Mouse (Mus musculus) embryonic facial prominence, embryonic 13.5 days (tissue): ENCODE data around the gene 2900026A02Rik. TPM values are rescaled to one million over a fixed set of nuclear protein-coding genes. Genes with fewer than 3 reads are reported as not detected.

Experiments used
- ATAC-seq: fragments of 200-750 bp; cut with Nextera tagmentation; 2 replicates; pipeline ENCODE4 v1.8.0; 2017; ENCODE audit warnings: low read depth; ENCODE audit not compliant: insufficient number of reproducible peaks, insufficient read depth, low FRiP score, low TSS enrichment
- H3K27ac ChIP-seq: fragments of 300-500 bp; sonication (generic); 2 replicates; pipeline ENCODE4 v1.5.1; 2015; ENCODE audit warnings: moderate library complexity, mild to moderate bottlenecking, inconsistent platforms
- H3K27me3 ChIP-seq: fragments of 300-500 bp; sonication (generic); 2 replicates; pipeline ENCODE4 v1.6.1; 2015; ENCODE audit warnings: mild to moderate bottlenecking, inconsistent platforms
- H3K36me3 ChIP-seq: fragments of 300-500 bp; sonication (generic); 2 replicates; pipeline ENCODE4 v1.6.1; 2015; ENCODE audit warnings: mild to moderate bottlenecking, inconsistent platforms
- H3K4me1 ChIP-seq: fragments of 300-500 bp; sonication (generic); 2 replicates; pipeline ENCODE4 v1.6.1; 2015; ENCODE audit warnings: inconsistent platforms
- H3K4me2 ChIP-seq: fragments of 300-500 bp; sonication (generic); 2 replicates; pipeline ENCODE4 v1.6.1; 2015; ENCODE audit warnings: moderate library complexity, mild to moderate bottlenecking, inconsistent platforms
- H3K4me3 ChIP-seq: fragments of 300-500 bp; sonication (generic); 2 replicates; pipeline ENCODE4 v1.5.1; 2015; ENCODE audit warnings: mild to moderate bottlenecking, inconsistent platforms
- H3K9ac ChIP-seq: fragments of 300-500 bp; sonication (generic); 2 replicates; pipeline ENCODE4 v1.6.1; 2015; ENCODE audit warnings: mild to moderate bottlenecking, inconsistent platforms
- H3K9me3 ChIP-seq: fragments of 300-500 bp; sonication (generic); 2 replicates; pipeline ENCODE4 v1.6.1; 2016; ENCODE audit warnings: inconsistent platforms
- WGBS: fragments of 180-500 bp; shearing (Covaris S2); methylation state at CpG from one replicate; pipeline ENCODE4 v1.1.7; 2015; ENCODE audit warnings: mixed read lengths; 5-methylcytosine and 5-hydroxymethylcytosine counted together
- polyA plus RNA-seq: library from polyadenylated mRNA; unstranded; fragments of >200 nt; fragmentation: Nextera tagmentation; extraction: Ambion mirVana; gene quantifications from 2 replicates; pipeline ENCODE4 v1.2.1, GENCODE M21; 2015

Gene 2900026A02Rik
- polyA plus RNA-seq, 1 experiment from 2014 or later, result 8.6 TPM

GRCm38 (mm10) chr5:113193762-113194161 is 27.3 kb downstream of the 2900026A02Rik start:
- Histone ChIP-seq H3K9me3 (no peaks in the 10 kb centered on the region), H3K27me3 (no peaks in the 10 kb centered on the region), H3K9ac (no peak overlapping the region), H3K27ac (no peak overlapping the region), H3K4me1 (peaks cover 21% of the 10 kb centered on the region), H3K4me3 (no peak overlapping the region), H3K4me2 (no peak overlapping the region), H3K36me3 (no peaks in the 10 kb centered on the region)
- WGBS, result 91% methylated on average over 18 of the region's 18 CpGs
- ATAC-seq, result no peak

GRCm38 (mm10) chr5:113191901-113192300 is 29.1 kb downstream of the 2900026A02Rik start:
- H3K4me1 ChIP-seq, result peaks cover 18% of the 10 kb centered on the region
- no peaks in the 10 kb centered on the region for H3K27me3 ChIP-seq
- H3K27ac ChIP-seq, result no peak overlapping the region
- H3K9me3 ChIP-seq, result no peaks in the 10 kb centered on the region
- ATAC-seq, result no peak
- H3K36me3 ChIP-seq, result no peaks in the 10 kb centered on the region
- H3K4me2 ChIP-seq, result no peak overlapping the region
- no peak overlapping the region for H3K4me3 ChIP-seq
- WGBS, result 79% methylated on average over 14 of the region's 14 CpGs
- H3K9ac ChIP-seq, result no peak overlapping the region

GRCm38 (mm10) chr5:113190558-113190957 is 30.5 kb downstream of the 2900026A02Rik start:
- H3K9ac ChIP-seq, result no peak overlapping the region; the same call in 1 of the 2 replicates
- H3K4me2 ChIP-seq, result no peak overlapping the region
- WGBS, result 67% methylated on average over 14 of the region's 14 CpGs
- H3K4me1 ChIP-seq, result peaks cover 11% of the 10 kb centered on the region
- H3K9me3 ChIP-seq, result no peaks in the 10 kb centered on the region
- no peak overlapping the region for H3K4me3 ChIP-seq
- no peaks in the 10 kb centered on the region for H3K36me3 ChIP-seq
- ATAC-seq, result no peak
- no peaks in the 10 kb centered on the region for H3K27me3 ChIP-seq
- no peak overlapping the region for H3K27ac ChIP-seq

GRCm38 (mm10) chr5:113181441-113181840 is 39.6 kb downstream of the 2900026A02Rik start:
- Histone ChIP-seq H3K27ac (no peak overlapping the region), H3K36me3 (no peaks in the 10 kb centered on the region), H3K9ac (no peak overlapping the region), H3K4me1 (peaks cover 16% of the 10 kb centered on the region), H3K4me2 (no peak overlapping the region), H3K4me3 (no peak overlapping the region), H3K27me3 (no peaks in the 10 kb centered on the region), H3K9me3 (no peaks in the 10 kb centered on the region)
- WGBS, result 30% methylated on average over 6 of the region's 6 CpGs
- ATAC-seq, result no peak

GRCm38 (mm10) chr5:113180755-113181154 is 40.3 kb downstream of the 2900026A02Rik start:
- no peaks in the 10 kb centered on the region for H3K9me3 ChIP-seq
- H3K27ac ChIP-seq, result peak overlapping the region; percentile 86
- H3K4me2 ChIP-seq, result peak overlapping the region; percentile 60
- WGBS, result 81% methylated on average over 15 of the region's 15 CpGs
- peak overlapping the region; percentile 38 for H3K4me3 ChIP-seq
- H3K4me1 ChIP-seq, result peaks cover 16% of the 10 kb centered on the region
- ATAC-seq, result no peak
- H3K9ac ChIP-seq, result peak overlapping the region; percentile 67
- H3K36me3 ChIP-seq, result no peaks in the 10 kb centered on the region
- no peaks in the 10 kb centered on the region for H3K27me3 ChIP-seq

GRCm38 (mm10) chr5:113179843-113180682 is 41.0 kb downstream of the 2900026A02Rik start:
- ATAC-seq, result peak; percentile 63
- Histone ChIP-seq H3K27me3 (no peaks in the 10 kb centered on the region), H3K9ac (peak overlapping the region; percentile 67), H3K4me2 (peak overlapping the region; percentile 60), H3K4me1 (peaks cover 16% of the 10 kb centered on the region), H3K36me3 (no peaks in the 10 kb centered on the region), H3K27ac (peak overlapping the region; percentile 86), H3K9me3 (no peaks in the 10 kb centered on the region), H3K4me3 (peak overlapping the region; percentile 38)
- WGBS, result 3% methylated on average over 30 of the region's 30 CpGs

GRCm38 (mm10) chr5:113179451-113179842 is 41.6 kb downstream of the 2900026A02Rik start:
- ATAC-seq, result no peak
- 2% methylated on average over 7 of the region's 9 CpGs for WGBS
- Histone ChIP-seq H3K9me3 (no peaks in the 10 kb centered on the region), H3K4me3 (peak overlapping the region; percentile 38), H3K4me2 (peak overlapping the region; percentile 60), H3K27me3 (no peaks in the 10 kb centered on the region), H3K4me1 (peaks cover 16% of the 10 kb centered on the region), H3K9ac (peak overlapping the region; percentile 67), H3K36me3 (no peaks in the 10 kb centered on the region), H3K27ac (peak overlapping the region; percentile 86)

- no peak overlapping the region for H3K4me2 ChIP-seq
- no peaks in the 10 kb centered on the region for H3K36me3 ChIP-seq
- no peak overlapping the region for H3K27ac ChIP-seq
- H3K9ac ChIP-seq, result no peak overlapping the region
- peaks cover 16% of the 10 kb centered on the region for H3K4me1 ChIP-seq
- H3K27me3 ChIP-seq, result no peaks in the 10 kb centered on the region
- H3K9me3 ChIP-seq, result no peaks in the 10 kb centered on the region
- ATAC-seq, result no peak
- H3K4me3 ChIP-seq, result no peak overlapping the region
- WGBS, result 88% methylated on average over 10 of the region's 10 CpGs
These were observed 45.1 kb downstream of the 2900026A02Rik start for GRCm38 (mm10) chr5:113175976-113176375.

GRCm38 (mm10) chr5:113174916-113175692 is 45.9 kb downstream of the 2900026A02Rik start:
- ATAC-seq, result no peak
- WGBS, result 44% methylated on average over 24 of the region's 24 CpGs
- no peaks in the 10 kb centered on the region for H3K36me3 ChIP-seq
- no peaks in the 10 kb centered on the region for H3K27me3 ChIP-seq
- H3K27ac ChIP-seq, result no peak overlapping the region
- H3K4me3 ChIP-seq, result no peak overlapping the region
- H3K9ac ChIP-seq, result no peak overlapping the region
- H3K9me3 ChIP-seq, result no peaks in the 10 kb centered on the region
- no peak overlapping the region for H3K4me2 ChIP-seq
- H3K4me1 ChIP-seq, result peaks cover 10% of the 10 kb centered on the region

- ATAC-seq, result no peak
- H3K4me3 ChIP-seq, result no peak overlapping the region
- no peak overlapping the region for H3K9ac ChIP-seq
- 24% methylated on average over 5 of the region's 5 CpGs for WGBS
- H3K4me1 ChIP-seq, result no peaks in the 10 kb centered on the region
- no peak overlapping the region for H3K4me2 ChIP-seq
- no peaks in the 10 kb centered on the region for H3K9me3 ChIP-seq
- H3K36me3 ChIP-seq, result no peaks in the 10 kb centered on the region
- no peak overlapping the region for H3K27ac ChIP-seq
- H3K27me3 ChIP-seq, result no peaks in the 10 kb centered on the region
These were observed 47.7 kb downstream of the 2900026A02Rik start for GRCm38 (mm10) chr5:113173318-113173717.

- no peaks in the 10 kb centered on the region for H3K27me3 ChIP-seq
- H3K4me1 ChIP-seq, result no peaks in the 10 kb centered on the region
- WGBS, result 86% methylated on average over 10 of the region's 10 CpGs
- no peaks in the 10 kb centered on the region for H3K9me3 ChIP-seq
- H3K36me3 ChIP-seq, result no peaks in the 10 kb centered on the region
- H3K9ac ChIP-seq, result no peak overlapping the region
- H3K27ac ChIP-seq, result no peak overlapping the region
- H3K4me3 ChIP-seq, result no peak overlapping the region
- ATAC-seq, result no peak
- no peak overlapping the region for H3K4me2 ChIP-seq
These were observed 49.0 kb downstream of the 2900026A02Rik start for GRCm38 (mm10) chr5:113171968-113172578.
